Mouse (Mus musculus) midbrain, embryonic 12.5 days (tissue): ENCODE results near the gene Sapcd2. TPM values are rescaled to one million over a fixed set of nuclear protein-coding genes. Genes with fewer than 3 reads are reported as not detected.

Source experiments
- ATAC-seq: fragments of 200-750 bp; cut with Nextera tagmentation; 2 replicates; pipeline ENCODE4 v1.8.0; 2017; ENCODE audit warnings: low read depth, moderate TSS enrichment, moderate library complexity; ENCODE audit not compliant: low FRiP score
- H3K27ac ChIP-seq: fragments of 300-500 bp; sonication (generic); replicated peaks from 2 replicates; pipeline ENCODE4 v1.5.1; 2016; ENCODE audit warnings: mild to moderate bottlenecking
- H3K27me3 ChIP-seq: fragments of 300-500 bp; sonication (generic); 2 replicates; pipeline ENCODE4 v1.6.1; 2016; ENCODE audit warnings: mild to moderate bottlenecking
- H3K36me3 ChIP-seq: fragments of 300-500 bp; sonication (generic); 2 replicates; pipeline ENCODE4 v1.6.1; 2016
- H3K4me1 ChIP-seq: fragments of 300-500 bp; sonication (generic); 2 replicates; pipeline ENCODE4 v1.6.1; 2016
- H3K4me2 ChIP-seq: fragments of 300-500 bp; sonication (generic); replicated peaks from 2 replicates; pipeline ENCODE4 v1.6.1; 2016; ENCODE audit warnings: mild to moderate bottlenecking, moderate library complexity
- H3K4me3 ChIP-seq: fragments of 300-500 bp; sonication (generic); 2 replicates; pipeline ENCODE4 v1.5.1; 2016; ENCODE audit warnings: mild to moderate bottlenecking
- H3K9ac ChIP-seq: fragments of 300-500 bp; sonication (generic); replicated peaks from 2 replicates; pipeline ENCODE4 v1.6.1; 2016; ENCODE audit warnings: mild to moderate bottlenecking, moderate library complexity
- H3K9me3 ChIP-seq: fragments of 300-500 bp; sonication (generic); 2 replicates; pipeline ENCODE4 v1.6.1; 2016; ENCODE audit warnings: mild to moderate bottlenecking
- WGBS: fragments of 180-500 bp; shearing (Covaris S2); methylation state at CpG from one replicate; pipeline ENCODE4 v1.1.7; 2016; 5-methylcytosine and 5-hydroxymethylcytosine counted together
- polyA plus RNA-seq: library from polyadenylated mRNA; unstranded; fragments of >200 nt; fragmentation: Nextera tagmentation; extraction: Ambion mirVana; gene quantifications from 2 replicates; pipeline ENCODE4 v1.2.1, GENCODE M21; 2016

Gene Sapcd2
- polyA plus RNA-seq, 1 experiment from 2014 or later, result 52.3 TPM

DNA sequence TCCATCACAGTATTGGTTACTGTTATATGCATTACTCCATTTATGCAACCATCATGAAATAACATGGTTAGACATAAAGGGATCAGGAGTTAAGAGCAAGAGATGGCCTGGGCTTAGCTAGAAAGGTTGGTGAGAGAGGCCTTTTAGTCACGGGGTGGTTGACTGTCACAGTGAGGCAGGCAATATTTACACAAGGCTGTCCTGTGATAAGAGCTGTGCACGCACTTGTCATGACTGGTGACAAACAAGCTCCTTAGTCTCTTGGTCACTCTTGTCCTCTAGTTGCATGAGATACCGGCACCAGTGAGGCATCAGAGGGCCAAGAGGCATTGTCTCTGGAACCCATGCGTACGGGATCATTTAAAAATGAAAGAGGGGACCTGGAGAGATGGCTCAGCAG is 12.4 kb downstream of the Sapcd2 start:
- Histone ChIP-seq H3K9me3 (no peaks in the 10 kb centered on the region), H3K36me3 (no peaks in the 10 kb centered on the region), H3K27ac (no peak overlapping the region), H3K4me2 (no peak overlapping the region), H3K4me3 (no peak overlapping the region), H3K4me1 (no peaks in the 10 kb centered on the region), H3K27me3 (no peaks in the 10 kb centered on the region), H3K9ac (no peak overlapping the region)
- 76% methylated on average over 5 of the region's 5 CpGs for WGBS
- ATAC-seq, result no peak

- peaks cover 12% of the 10 kb centered on the region for H3K4me1 ChIP-seq
- ATAC-seq, result no peak
- no peaks in the 10 kb centered on the region for H3K9me3 ChIP-seq
- H3K27ac ChIP-seq, result no peak overlapping the region
- 80% methylated on average over 5 of the region's 5 CpGs for WGBS
- H3K27me3 ChIP-seq, result peaks cover 35% of the 10 kb centered on the region
- no peak overlapping the region for H3K4me3 ChIP-seq
- H3K4me2 ChIP-seq, result no peak overlapping the region
- H3K9ac ChIP-seq, result no peak overlapping the region
- no peaks in the 10 kb centered on the region for H3K36me3 ChIP-seq
These were observed 19.1 kb downstream of the Sapcd2 start for GRCm38 (mm10) chr2:25391266-25391665.

DNA sequence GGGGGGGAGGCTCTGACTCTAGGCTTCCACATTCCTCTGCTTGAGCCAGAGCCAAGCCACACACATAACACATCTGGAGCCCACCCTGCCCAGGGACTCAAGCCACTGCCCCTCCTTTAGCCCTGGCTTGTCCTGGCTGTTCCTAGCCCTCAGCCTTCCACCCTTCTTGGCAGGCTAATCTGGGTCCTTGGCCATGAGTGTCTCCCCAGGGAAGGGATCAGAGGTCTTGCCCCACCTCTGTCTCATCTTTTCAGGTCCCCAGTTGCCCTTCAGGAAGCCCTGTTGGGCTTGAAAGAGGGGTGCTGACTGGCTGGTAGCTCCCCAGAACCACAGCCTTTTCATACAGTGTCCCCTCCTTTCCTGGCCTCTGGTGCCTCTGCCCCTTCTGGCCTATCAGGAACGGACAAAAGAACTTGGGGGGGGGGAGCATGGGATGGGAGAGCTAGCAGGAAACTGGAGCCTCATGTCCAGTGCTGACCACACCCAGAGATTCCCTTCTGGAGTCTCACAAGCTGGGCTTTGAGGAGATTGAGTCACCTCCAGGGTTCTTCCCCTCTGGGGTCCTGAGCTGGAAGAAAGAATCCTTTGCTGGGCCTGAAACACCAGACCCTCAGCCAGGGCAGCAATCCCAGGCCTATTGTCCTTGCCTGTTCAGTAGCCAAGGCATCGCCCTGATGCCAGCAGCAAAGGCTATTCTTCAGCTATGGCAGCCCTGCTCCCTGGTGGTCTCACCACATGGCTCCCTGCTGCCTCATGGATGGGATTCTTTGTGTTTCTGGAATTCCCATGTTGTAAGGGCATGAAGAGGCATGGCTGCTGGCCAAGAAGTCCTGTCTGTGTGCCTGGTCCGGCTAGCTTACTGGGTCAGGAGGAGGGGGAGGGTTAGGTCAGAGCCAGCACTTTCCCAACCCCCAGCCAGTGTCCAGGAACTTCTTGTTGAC is 22.4 kb downstream of the Sapcd2 start:
- Histone ChIP-seq H3K4me2 (no peak overlapping the region), H3K9me3 (no peaks in the 10 kb centered on the region), H3K4me1 (peaks cover 15% of the 10 kb centered on the region), H3K36me3 (no peaks in the 10 kb centered on the region), H3K4me3 (no peak overlapping the region), H3K27ac (no peak overlapping the region), H3K9ac (no peak overlapping the region), H3K27me3 (peaks cover 67% of the 10 kb centered on the region)
- 43% methylated on average over 3 of the region's 3 CpGs for WGBS
- no peak for ATAC-seq

DNA sequence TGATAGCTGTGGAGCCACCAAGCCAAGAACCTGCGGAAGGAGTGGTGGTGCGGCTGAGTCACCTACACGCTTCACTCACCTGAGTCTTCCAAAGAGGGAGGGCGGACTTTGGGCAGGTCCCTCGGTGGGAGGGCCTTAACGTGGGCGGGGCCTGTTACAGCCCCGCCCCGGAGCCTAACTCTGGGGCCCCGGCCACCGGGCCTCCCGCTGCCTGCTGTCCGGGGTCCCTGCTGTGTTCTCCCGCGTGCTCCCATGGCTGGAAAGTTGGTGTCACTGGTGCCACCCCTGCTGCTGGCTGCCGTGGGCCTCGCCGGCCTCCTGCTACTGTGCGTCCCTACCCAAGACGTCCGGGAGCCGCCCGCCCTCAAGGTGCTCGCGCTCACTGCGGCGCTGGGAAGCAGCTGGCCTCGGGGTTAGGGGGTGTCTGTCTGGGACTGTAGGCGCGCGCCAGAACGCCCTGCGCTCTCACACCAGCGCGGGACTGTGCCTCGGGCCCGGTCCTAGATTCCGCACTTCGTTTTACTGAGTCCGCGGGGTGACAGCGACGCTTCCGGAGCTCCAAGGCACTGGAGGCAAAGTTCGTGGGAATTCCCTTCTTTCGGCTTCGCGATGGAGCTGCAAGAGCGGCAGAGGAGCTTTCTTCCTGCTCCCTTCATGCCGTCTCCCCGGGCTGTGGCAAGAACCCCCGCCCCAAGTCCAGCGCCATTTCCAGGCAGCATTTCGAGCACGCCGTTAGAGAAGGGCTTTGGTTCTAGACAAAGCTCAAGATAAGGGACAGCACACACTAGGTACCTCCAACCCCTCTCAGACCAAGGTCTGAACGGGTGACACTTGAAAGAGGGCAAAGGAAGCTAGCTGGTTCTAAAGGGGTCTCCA is 23.8 kb downstream of the Sapcd2 start, which contains the start of gene Entpd2:
Gene Entpd2, plus strand, starts transcription at position 154 of the 876 bp plus-strand sequence.
- 2% methylated on average over 57 of the region's 57 CpGs for WGBS
- no peak within 1 kb of the TSS for H3K9ac ChIP-seq
- no peaks in the 10 kb centered on the region for H3K9me3 ChIP-seq
- no peaks in the 10 kb centered on the region for H3K36me3 ChIP-seq
- H3K27ac ChIP-seq, result no peak within 1 kb of the TSS
- H3K27me3 ChIP-seq, result peaks cover 82% of the 10 kb centered on the region
- no peak for ATAC-seq
- H3K4me3 ChIP-seq, result peak within 1 kb of the TSS; percentile 34
- H3K4me1 ChIP-seq, result peaks cover 22% of the 10 kb centered on the region
- H3K4me2 ChIP-seq, result peak within 1 kb of the TSS; percentile 58

- peaks cover 86% of the 10 kb centered on the region for H3K27me3 ChIP-seq
- 24% methylated on average over 3 of the region's 3 CpGs for WGBS
- no peak overlapping the region for H3K9ac ChIP-seq
- H3K36me3 ChIP-seq, result no peaks in the 10 kb centered on the region
- H3K4me1 ChIP-seq, result peaks cover 22% of the 10 kb centered on the region
- peak overlapping the region; percentile 58 for H3K4me2 ChIP-seq
- H3K27ac ChIP-seq, result no peak overlapping the region
- no peaks in the 10 kb centered on the region for H3K9me3 ChIP-seq
- ATAC-seq, result no peak
- no peak overlapping the region for H3K4me3 ChIP-seq
These were observed 24.5 kb downstream of the Sapcd2 start for GRCm38 (mm10) chr2:25396597-25396983.

- Histone ChIP-seq H3K36me3 (no peaks in the 10 kb centered on the region), H3K27ac (no peak overlapping the region), H3K4me3 (no peak overlapping the region), H3K4me1 (peaks cover 22% of the 10 kb centered on the region), H3K9me3 (no peaks in the 10 kb centered on the region), H3K4me2 (no peak overlapping the region), H3K27me3 (peaks cover 85% of the 10 kb centered on the region), H3K9ac (no peak overlapping the region)
- WGBS, result 70% methylated on average over 1 of the region's 1 CpGs
- no peak for ATAC-seq
These were observed 24.9 kb downstream of the Sapcd2 start for GRCm38 (mm10) chr2:25397010-25397409.

GRCm38 (mm10) chr2:25398065-25398464 is 25.9 kb downstream of the Sapcd2 start:
- Histone ChIP-seq H3K27me3 (peaks cover 84% of the 10 kb centered on the region), H3K9ac (no peak overlapping the region), H3K4me2 (no peak overlapping the region), H3K4me3 (no peak overlapping the region), H3K9me3 (no peaks in the 10 kb centered on the region), H3K4me1 (peaks cover 25% of the 10 kb centered on the region), H3K27ac (no peak overlapping the region), H3K36me3 (no peaks in the 10 kb centered on the region)
- WGBS, result 93% methylated on average over 7 of the region's 7 CpGs
- ATAC-seq, result no peak

GRCm38 (mm10) chr2:25399051-25399450 is 26.9 kb downstream of the Sapcd2 start, which contains the start of gene Npdc1:
Npdc1 (plus strand) TSS chr2:25399351.
- Histone ChIP-seq H3K4me3 (no peak within 1 kb of the TSS), H3K36me3 (no peaks in the 10 kb centered on the region), H3K4me2 (no peak within 1 kb of the TSS), H3K4me1 (peaks cover 31% of the 10 kb centered on the region), H3K9me3 (no peaks in the 10 kb centered on the region), H3K27me3 (peaks cover 78% of the 10 kb centered on the region), H3K9ac (no peak within 1 kb of the TSS), H3K27ac (no peak within 1 kb of the TSS)
- WGBS, result 68% methylated on average over 8 of the region's 8 CpGs
- ATAC-seq, result no peak

DNA sequence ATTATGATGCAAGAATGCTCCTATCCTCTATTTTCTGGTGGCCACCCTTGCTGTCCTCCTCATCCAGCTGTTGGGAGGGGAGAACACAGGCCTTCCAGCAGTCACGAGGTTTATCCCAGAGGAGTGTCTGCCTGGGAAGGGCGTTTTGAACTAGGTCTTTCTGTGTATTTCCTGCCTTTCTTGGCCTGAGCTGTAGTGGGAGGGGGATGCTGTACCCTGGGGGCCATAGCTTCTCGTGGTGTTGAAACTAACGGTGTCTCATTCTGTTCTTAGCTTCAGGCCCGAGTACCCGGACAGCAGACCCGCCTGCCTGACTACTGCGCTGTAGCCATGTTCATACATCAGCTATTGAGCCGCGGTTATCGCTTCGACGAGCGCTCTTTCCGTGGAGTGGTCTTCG is 28.2 kb downstream of the Sapcd2 start:
- H3K27me3 ChIP-seq, result peaks cover 66% of the 10 kb centered on the region
- no peak for ATAC-seq
- H3K9ac ChIP-seq, result no peak overlapping the region
- 27% methylated on average over 16 of the region's 16 CpGs for WGBS
- no peak overlapping the region for H3K27ac ChIP-seq
- peaks cover 35% of the 10 kb centered on the region for H3K4me1 ChIP-seq
- H3K9me3 ChIP-seq, result no peaks in the 10 kb centered on the region
- H3K4me3 ChIP-seq, result peak overlapping the region; percentile 19
- no peaks in the 10 kb centered on the region for H3K36me3 ChIP-seq
- peak overlapping the region; percentile 41 for H3K4me2 ChIP-seq

DNA sequence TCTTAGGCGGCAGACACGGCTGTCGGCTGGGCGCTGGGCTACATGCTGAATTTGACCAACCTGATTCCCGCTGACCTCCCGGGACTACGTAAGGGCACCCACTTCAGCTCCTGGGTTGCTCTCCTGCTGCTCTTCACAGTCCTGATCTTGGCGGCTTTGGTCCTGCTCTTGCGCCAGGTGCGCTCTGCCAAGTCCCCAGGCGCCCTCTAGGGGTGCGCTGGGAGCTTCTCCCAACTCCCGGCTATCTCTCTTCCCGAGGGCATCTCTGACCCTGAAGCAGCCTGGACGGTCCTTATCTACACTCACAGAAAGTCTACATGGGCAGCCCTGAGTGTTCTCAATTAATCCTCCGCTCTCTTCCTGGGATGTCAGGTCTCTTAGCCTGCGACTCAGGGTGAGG is 28.6 kb downstream of the Sapcd2 start:
- H3K27me3 ChIP-seq, result peaks cover 61% of the 10 kb centered on the region
- ATAC-seq, result no peak
- peak overlapping the region; percentile 19 for H3K4me3 ChIP-seq
- no peak overlapping the region for H3K9ac ChIP-seq
- H3K27ac ChIP-seq, result no peak overlapping the region
- H3K4me1 ChIP-seq, result peaks cover 31% of the 10 kb centered on the region
- no peaks in the 10 kb centered on the region for H3K9me3 ChIP-seq
- 2% methylated on average over 17 of the region's 17 CpGs for WGBS
- no peaks in the 10 kb centered on the region; the same call in 1 of the 2 replicates for H3K36me3 ChIP-seq
- peak overlapping the region; percentile 41 for H3K4me2 ChIP-seq

- H3K4me2 ChIP-seq, result peak overlapping the region; percentile 62
These were observed 30.4 kb downstream of the Sapcd2 start for GRCm38 (mm10) chr2:25402377-25402971.

More at GRCm38 (mm10) chr2:25402377-25402971, 30.4 kb downstream of the Sapcd2 start:
- WGBS, result under 1% methylated on average over 13 of the region's 13 CpGs
- Histone ChIP-seq H3K9ac (peak overlapping the region; percentile 91), H3K36me3 (peaks cover 15% of the 10 kb centered on the region), H3K27me3 (peaks cover 44% of the 10 kb centered on the region), H3K4me3 (peak overlapping the region; percentile 66), H3K27ac (peak overlapping the region; percentile 85), H3K9me3 (no peaks in the 10 kb centered on the region), H3K4me1 (peaks cover 24% of the 10 kb centered on the region)
- ATAC-seq, result peak; percentile 38
